Mouse (Mus musculus): ENCODE results near the gene 9430038I01Rik. TPM values are rescaled to one million over a fixed set of nuclear protein-coding genes. Genes with fewer than 3 reads are reported as not detected.

The 9430038I01Rik gene
- total RNA-seq (2012; rRNA removed) (7.4 and 10.3 TPM in 2 replicates), total RNA-seq (2014; rRNA removed) (11.6 and 14.0 TPM in 2 replicates), polyA plus RNA-seq (2012; ENCODE audit: insufficient read length, low read depth) (9.8 and 14.6 TPM in 2 replicates)

DNA sequence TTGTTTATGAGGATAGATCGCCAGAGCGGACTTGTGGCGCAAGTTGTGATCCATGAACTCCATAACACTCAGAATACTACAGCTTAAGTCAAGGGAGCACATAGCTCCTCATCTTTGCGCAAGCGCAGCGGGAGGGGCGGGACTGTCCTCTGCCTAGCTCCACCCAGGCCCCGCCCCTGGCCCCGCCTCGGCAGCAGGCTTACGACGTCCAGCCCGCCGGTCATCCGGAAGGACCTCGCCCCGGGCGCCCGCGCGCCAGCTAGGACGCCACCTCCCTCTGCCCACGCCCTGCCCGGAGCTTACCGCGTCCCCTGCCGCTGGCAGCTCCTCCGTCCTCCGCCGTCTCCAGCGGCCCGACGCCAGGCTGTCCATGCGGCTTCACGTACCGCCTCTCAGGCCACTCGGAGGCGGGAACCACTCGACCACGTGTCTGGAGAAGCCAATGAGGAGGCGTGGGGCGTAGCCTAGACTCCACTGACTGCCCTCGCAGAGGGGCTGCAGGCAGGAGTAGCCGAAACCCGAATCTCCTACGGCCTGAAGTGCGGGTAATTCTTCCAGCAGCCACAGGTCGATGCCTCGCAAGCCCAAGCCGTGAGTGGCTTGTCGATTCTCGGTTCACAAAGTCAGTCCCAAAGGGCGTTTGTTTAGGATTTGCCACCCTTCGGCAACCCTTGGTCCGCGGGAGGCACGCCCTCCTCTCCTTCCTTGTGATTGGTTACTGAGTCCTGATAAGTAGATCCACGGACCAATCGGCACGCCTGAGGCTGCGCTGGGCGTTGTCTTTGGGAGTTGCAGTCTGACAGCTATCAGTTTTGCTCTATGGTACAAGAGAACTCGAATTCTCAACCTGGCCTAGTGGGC, at the start of gene 9430038I01Rik:
Gene 9430038I01Rik, minus strand, starts transcription at position 426 of the 861 bp plus-strand sequence.
- Histone ChIP-seq H3K4me2 (ENCODE audit: insufficient read depth, low read depth, poor library complexity, severe bottlenecking) (peak within 1 kb of the TSS; percentile 46), H3K4me1 (ENCODE audit: control insufficient read depth in 1 of 2, insufficient read depth in 2 of 2) (peaks cover 12 to 35% of the 10 kb centered on the region in 2 experiments), H3K27me3 (replicated peaks) (peaks cover 35% of the 10 kb centered on the region), H3K36me3 (replicated peaks in 1 of 2; ENCODE audit: control insufficient read depth in 1 of 2, insufficient read depth in 1 of 2, low read length in 1 of 2) (no peaks in the 10 kb centered on the region), H3K27ac (ENCODE audit: insufficient read depth, low read depth) (peak within 1 kb of the TSS; percentile 53), H3K4me3 (replicated peaks in 1 of 3; ENCODE audit: low read depth in 2 of 3, low read length in 2 of 3, poor library complexity in 1 of 3) (peak within 1 kb of the TSS; percentile 63 to 82 (median 76)), H3K79me2 (replicated peaks; ENCODE audit: control insufficient read depth, extremely low read depth, insufficient read depth, poor library complexity, severe bottlenecking) (no peaks in the 10 kb centered on the region; the same call in 1 of the 2 replicates), H3K9ac (ENCODE audit: insufficient read depth, low read depth) (peak within 1 kb of the TSS; percentile 18; the same call in 1 of the 2 replicates), H3K9me3 (replicated peaks; ENCODE audit: low read length) (peaks cover 5% of the 10 kb centered on the region)
- in situ Hi-C loops (cut with MboI; ENCODE audit: low pct_ligation_motif_present, low pct_unique_long_range_greater_than_20kb, low sequenced_read_pairs) = no loop called here
- dilution Hi-C loops (cut with MboI; ENCODE audit: extremely low pct_ligation_motif_present, extremely low pct_unique_long_range_greater_than_20kb, low sequenced_read_pairs) = no loop called here
- 0 out of 2 replicates have a peak, but pooled peaks have one; percentile 29 for TF ChIP-seq SIN3A (IDR thresholded peaks at IDR 0.05; ENCODE audit: low read length)
- TF ChIP-seq ETS1 (conservative IDR thresholded peaks at IDR 0.05; ENCODE audit: low read depth, low read length) = no peak
- peak; percentile 63; the same call in 1 of the 2 replicates for TF ChIP-seq POLR2A (IDR thresholded peaks at IDR 0.05; ENCODE audit: low read depth, low read length)
- TF ChIP-seq CHD1 (IDR thresholded peaks at IDR 0.05; ENCODE audit: low read depth, low read length) = no peak
- TF ChIP-seq MAX (IDR thresholded peaks at IDR 0.05; ENCODE audit: low read length) = peak; percentile 96
- TF ChIP-seq POLR2AphosphoS2 (IDR thresholded peaks at IDR 0.05; ENCODE audit: low read depth, low read length) = no peak
- TF ChIP-seq TBP (conservative IDR thresholded peaks at IDR 0.05; ENCODE audit: low read depth, low read length) = no peak
- TF ChIP-seq CHD2 (IDR thresholded peaks at IDR 0.05; ENCODE audit: low read length) = peak; percentile 44; the same call in 1 of the 2 replicates
- peak; percentile 96 for TF ChIP-seq NRF1 (IDR thresholded peaks at IDR 0.05; ENCODE audit: low read depth, low read length)
- TF ChIP-seq TCF12 (IDR thresholded peaks at IDR 0.05; ENCODE audit: low read depth, low read length) = no peak
- no peak for TF ChIP-seq KAT2A (IDR thresholded peaks at IDR 0.05; ENCODE audit: insufficient replicate concordance, low read length)
- TF ChIP-seq SMC3 (IDR thresholded peaks at IDR 0.05; ENCODE audit: low read depth, low read length) = no peak
- peak; percentile 47; the same call in 1 of the 2 replicates for TF ChIP-seq HCFC1 (IDR thresholded peaks at IDR 0.05; ENCODE audit: low read depth, low read length)
- peak; percentile 46; the same call in 1 of the 2 replicates for TF ChIP-seq ZMIZ1 (IDR thresholded peaks at IDR 0.05; ENCODE audit: low read depth, low read length)
- TF ChIP-seq USF1 (IDR thresholded peaks at IDR 0.05; ENCODE audit: low read depth, low read length) = peak; percentile 90
- TF ChIP-seq MYC (IDR thresholded peaks at IDR 0.05; ENCODE audit: low read depth, low read length) = no peak
- TF ChIP-seq USF2 (conservative IDR thresholded peaks at IDR 0.05; ENCODE audit: low read depth, low read length) = peak; percentile 86
- no peak for TF ChIP-seq UBTF (IDR thresholded peaks at IDR 0.05; ENCODE audit: low read depth, low read length)
- peak; percentile 76 for TF ChIP-seq MXI1 (IDR thresholded peaks at IDR 0.05; ENCODE audit: low read depth, low read length)
- TF ChIP-seq ZNF384 (IDR thresholded peaks at IDR 0.05; ENCODE audit: low read depth, low read length) = no peak
- TF ChIP-seq MEF2A (IDR thresholded peaks at IDR 0.05; ENCODE audit: borderline replicate concordance, low read depth, low read length) = no peak
- TF ChIP-seq ELF1 (IDR thresholded peaks at IDR 0.05; ENCODE audit: low read depth, low read length) = peak; percentile 81
- no peak for TF ChIP-seq PAX5 (IDR thresholded peaks at IDR 0.05; ENCODE audit: low read length)
- DNase-seq (ENCODE audit: extremely low read depth) = peak; percentile 95

Data from CH12.LX (cell line).